Mouse (Mus musculus) splenic B cell, adult 2 months (primary cell): ENCODE results near the gene Olfr1223.
"Not testable (repeated sequence)": the region's sequence is repeated elsewhere in the genome, so short reads cannot be mapped to it uniquely, and the experiment has no call there.

ENCODE experiments used
- DNase-seq: peaks from one replicate; pipeline ENCODE4 v3.0.0-alpha.2; 2011; ENCODE audit warnings: low read depth, low spot score
- H3K27me3 ChIP-seq: 2 replicates; pipeline ENCODE4 v1.6.1; 2012; ENCODE audit warnings: mild to moderate bottlenecking, low read length, moderate library complexity, mixed read lengths; ENCODE audit not compliant: control insufficient read depth, poor library complexity, insufficient read depth, severe bottlenecking
- H3K36me3 ChIP-seq: 2 replicates; pipeline ENCODE4 v1.6.1; 2012; ENCODE audit warnings: mild to moderate bottlenecking, low read length, moderate library complexity, mixed read lengths; ENCODE audit not compliant: control insufficient read depth, poor library complexity, insufficient read depth, severe bottlenecking

Olfr1223 gene

GRCm38 (mm10) chr2:89151460-89151859 lies at the start of gene Olfr1223:
Olfr1223 (minus strand) TSS chr2:89151560.
- Histone ChIP-seq H3K36me3 (no peaks in the 10 kb centered on the region), H3K27me3 (no peaks in the 10 kb centered on the region)
- DNase-seq = no peak

GRCm38 (mm10) chr2:89199948-89200347 lies 48.6 kb upstream of the Olfr1223 start, which contains the start of gene Olfr1226:
Olfr1226 (minus strand) TSS chr2:89200048.
- Histone ChIP-seq H3K36me3 (no peaks in the 10 kb centered on the region), H3K27me3 (no peaks in the 10 kb centered on the region)
- DNase-seq = no peak

GRCm38 (mm10) chr2:89196325-89196982 lies 45.1 kb upstream of the Olfr1223 start:
- no peak for DNase-seq
- Histone ChIP-seq H3K27me3 (no peaks in the 10 kb centered on the region), H3K36me3 (no peaks in the 10 kb centered on the region)

GRCm38 (mm10) chr2:89174569-89174968 lies 23.2 kb upstream of the Olfr1223 start, which contains the start of gene Olfr1225:
Olfr1225 (minus strand) TSS chr2:89174669.
- no peaks in the 10 kb centered on the region for H3K27me3 ChIP-seq
- DNase-seq = no peak
- H3K36me3 ChIP-seq = no peaks in the 10 kb centered on the region

- not testable (repeated sequence) for H3K27me3 ChIP-seq, H3K36me3 ChIP-seq, DNase-seq
Measured at GRCm38 (mm10) chr2:89164711-89165110, 13.4 kb upstream of the Olfr1223 start.

- DNase-seq, H3K27me3 ChIP-seq, H3K36me3 ChIP-seq: not testable (repeated sequence)
Measured at GRCm38 (mm10) chr2:89163991-89164390, 12.6 kb upstream of the Olfr1223 start, which contains the start of gene Olfr1224-ps1. Olfr1224-ps1 (minus strand) TSS chr2:89164091.

GRCm38 (mm10) chr2:89132954-89133353 lies 18.4 kb downstream of the Olfr1223 start, which contains the start of gene Olfr1222:
Olfr1222 (minus strand) TSS chr2:89133054.
- no peak for DNase-seq
- Histone ChIP-seq H3K36me3 (no peaks in the 10 kb centered on the region), H3K27me3 (no peaks in the 10 kb centered on the region; the same call in 1 of the 2 replicates)

- DNase-seq = no peak
- H3K36me3 ChIP-seq = no peaks in the 10 kb centered on the region
Measured at GRCm38 (mm10) chr2:89117183-89117582, 34.2 kb downstream of the Olfr1223 start, which contains the start of gene Olfr1221. Olfr1221 (minus strand) TSS chr2:89117283.

GRCm38 (mm10) chr2:89106735-89107134 lies 44.6 kb downstream of the Olfr1223 start, which contains the start of gene Olfr1220:
Olfr1220 (minus strand) TSS chr2:89106835.
- H3K27me3 ChIP-seq = no peaks in the 10 kb centered on the region
- no peak for DNase-seq
- H3K36me3 ChIP-seq = no peaks in the 10 kb centered on the region

More at GRCm38 (mm10) chr2:89117183-89117582, 34.2 kb downstream of the Olfr1223 start, which contains the start of gene Olfr1221:
- no peaks in the 10 kb centered on the region for H3K27me3 ChIP-seq

GRCm38 (mm10) chr2:89105651-89106050 lies 45.7 kb downstream of the Olfr1223 start:
- Histone ChIP-seq H3K36me3 (no peaks in the 10 kb centered on the region), H3K27me3 (no peaks in the 10 kb centered on the region)
- no peak for DNase-seq

GRCm38 (mm10) chr2:89093848-89094247 lies 57.5 kb downstream of the Olfr1223 start:
- no peaks in the 10 kb centered on the region for H3K27me3 ChIP-seq
- no peaks in the 10 kb centered on the region for H3K36me3 ChIP-seq
- no peak for DNase-seq
